Mouse (Mus musculus): ENCODE measurements around the gene Ets2. TPM values are rescaled to one million over a fixed set of nuclear protein-coding genes. Genes with fewer than 3 reads are reported as not detected.
"Not testable (repeated sequence)": the region's sequence is repeated elsewhere in the genome, so short reads cannot be mapped to it uniquely, and the experiment has no call there.

Ets2 gene
- polyA plus RNA-seq, 1 experiment: 11.2 TPM

DNA sequence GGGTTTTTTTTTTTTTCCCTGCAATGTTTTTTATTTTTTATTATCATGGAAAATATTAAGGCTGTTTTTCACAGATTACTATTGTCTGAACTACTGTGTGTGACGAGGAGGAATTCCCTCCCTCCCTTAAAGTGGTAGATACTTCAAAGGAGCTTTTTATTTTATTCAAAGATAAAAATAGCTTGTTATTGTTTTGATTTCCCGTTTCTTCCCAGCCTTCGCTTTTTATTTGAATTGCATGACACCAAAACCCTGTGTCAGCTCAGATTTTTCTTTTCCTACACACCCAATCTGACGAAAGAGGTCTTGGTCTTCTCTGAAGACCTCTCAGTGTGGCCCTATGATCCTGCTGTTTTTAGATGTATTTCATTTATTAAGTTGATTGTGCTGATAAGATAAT is 7.3 kb downstream of the Ets2 start:
- TF ChIP-seq CTCF (IDR thresholded peaks at IDR 0.05; ENCODE audit: low read depth, low read length) (no peak), POLR2A (IDR thresholded peaks at IDR 0.05; ENCODE audit: borderline replicate concordance, low read depth, low read length) (no peak)
- peaks cover 22% of the 10 kb centered on the region for H3K4me1 ChIP-seq (ENCODE audit: control insufficient read depth, insufficient read depth, low read length)
- no peak overlapping the region for H3K4me3 ChIP-seq (ENCODE audit: insufficient read depth, low read length)

DNA sequence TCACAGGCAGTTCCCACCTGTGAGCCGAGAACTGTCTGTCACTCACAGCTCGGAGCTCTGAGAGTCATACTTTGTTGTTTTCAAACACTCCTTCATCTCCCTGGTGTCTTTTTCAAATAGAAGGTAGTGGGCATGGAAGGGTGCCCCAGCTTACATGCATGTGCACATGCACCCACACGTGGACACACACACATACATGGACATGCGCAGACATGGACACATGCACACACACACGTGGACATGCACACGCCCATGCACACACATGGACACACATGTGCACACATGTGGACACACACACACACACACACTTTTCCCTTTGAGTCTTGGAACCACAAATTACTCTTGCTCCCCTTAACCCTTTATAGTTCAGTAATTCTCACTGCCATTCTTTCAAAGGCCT is 8.3 kb downstream of the Ets2 start:
- TF ChIP-seq POLR2A (IDR thresholded peaks at IDR 0.05; ENCODE audit: borderline replicate concordance, low read depth, low read length) (no peak), CTCF (IDR thresholded peaks at IDR 0.05; ENCODE audit: low read depth, low read length) (no peak)
- peaks cover 14% of the 10 kb centered on the region for H3K4me1 ChIP-seq (ENCODE audit: control insufficient read depth, insufficient read depth, low read length)
- no peak overlapping the region for H3K4me3 ChIP-seq (ENCODE audit: insufficient read depth, low read length)
- no peak overlapping the region for H3K27ac ChIP-seq (ENCODE audit: insufficient read depth, low read depth, low read length)

More for the DNA sequence above, 7.3 kb downstream of the Ets2 start:
- H3K27ac ChIP-seq (ENCODE audit: insufficient read depth, low read depth, low read length): no peak overlapping the region

DNA sequence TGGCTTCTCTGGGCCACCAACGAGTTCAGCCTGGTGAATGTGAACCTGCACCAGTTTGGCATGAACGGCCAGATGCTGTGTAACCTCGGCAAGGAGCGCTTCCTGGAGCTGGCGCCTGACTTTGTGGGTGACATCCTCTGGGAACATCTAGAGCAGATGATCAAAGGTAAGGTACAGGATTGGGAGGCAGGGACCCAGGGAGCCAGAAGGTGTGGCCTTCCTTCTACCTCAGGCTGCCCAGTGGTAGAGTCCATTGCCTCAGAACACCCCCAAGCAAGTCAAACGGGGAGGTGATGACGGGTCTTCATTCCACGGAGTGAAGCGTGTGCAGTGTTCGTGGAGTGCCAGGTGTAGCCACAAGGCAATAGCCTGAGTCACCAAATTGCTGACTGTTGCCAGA is 10.2 kb downstream of the Ets2 start:
- TF ChIP-seq CTCF (IDR thresholded peaks at IDR 0.05; ENCODE audit: low read depth, low read length) (no peak), POLR2A (IDR thresholded peaks at IDR 0.05; ENCODE audit: borderline replicate concordance, low read depth, low read length) (no peak)

DNA sequence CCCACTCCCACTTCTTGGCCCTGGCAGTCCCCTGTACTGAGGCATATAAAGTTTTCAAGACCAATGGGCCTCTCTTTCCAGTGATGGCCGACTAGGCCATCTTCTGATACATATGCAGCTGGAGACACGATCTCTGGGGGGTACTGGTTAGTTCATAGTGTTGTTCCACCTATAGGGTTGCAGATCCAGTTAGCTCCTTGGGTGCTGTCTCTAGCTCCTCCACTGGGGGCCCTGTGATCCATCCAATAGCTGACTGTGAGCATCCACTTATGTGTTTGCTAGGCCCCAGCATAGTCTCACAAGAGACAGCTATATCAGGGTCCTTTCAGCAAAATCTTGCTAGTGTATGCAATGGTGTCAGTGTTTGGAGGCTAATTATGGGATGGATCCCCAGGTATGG is 11.2 kb downstream of the Ets2 start:
- not testable (repeated sequence) for H3K4me3 ChIP-seq (ENCODE audit: insufficient read depth, low read length); H3K27ac ChIP-seq (ENCODE audit: insufficient read depth, low read depth, low read length); H3K4me1 ChIP-seq (ENCODE audit: control insufficient read depth, insufficient read depth, low read length)

More for the DNA sequence above, 10.2 kb downstream of the Ets2 start:
- Histone ChIP-seq H3K27ac (ENCODE audit: insufficient read depth, low read depth, low read length) (no peak overlapping the region), H3K4me1 (ENCODE audit: control insufficient read depth, insufficient read depth, low read length) (peaks cover 10% of the 10 kb centered on the region), H3K4me3 (ENCODE audit: insufficient read depth, low read length) (no peak overlapping the region)

DNA sequence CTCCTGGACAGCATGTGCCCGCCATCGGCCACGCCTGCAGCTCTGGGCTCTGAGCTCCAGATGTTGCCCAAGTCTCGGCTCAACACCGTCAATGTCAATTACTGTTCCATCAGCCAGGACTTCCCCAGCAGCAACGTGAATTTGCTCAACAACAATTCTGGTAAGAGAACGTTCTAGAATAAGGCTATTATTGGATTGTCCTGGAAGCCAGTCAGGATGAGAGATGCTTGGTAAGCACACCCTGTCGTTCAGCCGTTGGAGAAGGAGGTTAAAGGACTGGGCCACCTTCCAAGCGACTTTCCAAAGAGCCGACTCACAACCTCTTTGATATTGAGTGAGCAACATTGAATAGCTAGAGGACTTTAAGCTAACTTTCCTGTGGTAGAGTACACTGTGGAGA is 13.2 kb downstream of the Ets2 start:
- no peak overlapping the region for H3K4me3 ChIP-seq (ENCODE audit: insufficient read depth, low read length)
- no peaks in the 10 kb centered on the region for H3K4me1 ChIP-seq (ENCODE audit: control insufficient read depth, insufficient read depth, low read length)
- H3K27ac ChIP-seq (ENCODE audit: insufficient read depth, low read depth, low read length): no peak overlapping the region
- no peak for TF ChIP-seq POLR2A (IDR thresholded peaks at IDR 0.05; ENCODE audit: borderline replicate concordance, low read depth, low read length)
- TF ChIP-seq CTCF (IDR thresholded peaks at IDR 0.05; ENCODE audit: low read depth, low read length): no peak

DNA sequence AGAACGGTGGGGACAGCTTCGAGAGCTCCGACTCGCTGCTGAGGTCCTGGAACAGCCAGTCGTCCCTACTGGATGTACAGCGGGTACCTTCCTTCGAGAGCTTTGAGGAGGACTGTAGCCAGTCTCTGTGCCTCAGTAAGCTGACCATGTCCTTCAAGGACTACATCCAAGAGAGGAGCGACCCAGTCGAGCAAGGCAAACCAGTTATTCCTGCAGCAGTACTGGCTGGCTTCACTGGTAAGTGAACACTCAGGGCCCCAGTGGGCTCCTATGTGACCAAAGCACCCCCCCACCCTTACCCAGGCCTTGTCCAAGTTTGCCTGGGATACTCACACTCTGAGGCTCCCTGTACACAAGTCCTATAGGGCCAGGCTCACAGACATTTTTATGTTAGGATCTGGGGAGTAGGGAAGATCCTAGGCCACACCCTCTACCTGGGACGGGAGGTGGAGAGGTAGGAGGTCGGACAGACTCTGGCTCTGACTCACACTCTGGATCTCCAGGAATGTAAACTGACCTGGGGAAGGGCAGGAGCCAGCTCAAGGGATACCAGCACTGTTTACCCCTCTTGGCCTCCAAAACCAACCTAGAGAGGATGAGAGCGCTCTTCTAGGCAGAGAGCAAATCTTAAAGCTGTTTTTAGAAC is 14.3 kb downstream of the Ets2 start:
- Histone ChIP-seq H3K27ac (ENCODE audit: insufficient read depth, low read depth, low read length) (no peak overlapping the region), H3K4me3 (ENCODE audit: insufficient read depth, low read length) (no peak overlapping the region), H3K4me1 (ENCODE audit: control insufficient read depth, insufficient read depth, low read length) (no peaks in the 10 kb centered on the region)
- TF ChIP-seq CTCF (IDR thresholded peaks at IDR 0.05; ENCODE audit: low read depth, low read length) (no peak), POLR2A (IDR thresholded peaks at IDR 0.05; ENCODE audit: borderline replicate concordance, low read depth, low read length) (no peak)

DNA sequence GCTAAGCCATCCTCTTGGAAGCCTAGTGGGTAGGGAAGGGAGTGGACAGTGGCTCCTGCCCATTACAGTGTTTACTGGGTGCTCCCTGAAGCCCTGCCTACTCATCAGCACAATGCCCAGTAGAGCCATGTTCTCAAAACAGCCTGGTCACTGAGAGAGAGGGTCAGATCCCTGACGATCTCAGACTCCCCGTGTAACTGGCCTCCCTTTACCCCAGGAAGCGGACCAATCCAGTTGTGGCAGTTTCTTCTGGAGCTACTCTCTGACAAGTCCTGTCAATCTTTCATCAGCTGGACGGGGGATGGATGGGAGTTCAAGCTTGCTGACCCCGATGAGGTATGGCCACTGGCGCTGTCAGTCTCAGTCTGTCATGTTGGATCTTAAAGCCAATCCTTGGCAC is 15.8 kb downstream of the Ets2 start:
- H3K27ac ChIP-seq (ENCODE audit: insufficient read depth, low read depth, low read length): no peak overlapping the region
- no peak overlapping the region for H3K4me3 ChIP-seq (ENCODE audit: insufficient read depth, low read length)
- no peaks in the 10 kb centered on the region for H3K4me1 ChIP-seq (ENCODE audit: control insufficient read depth, insufficient read depth, low read length)
- no peak for TF ChIP-seq POLR2A (IDR thresholded peaks at IDR 0.05; ENCODE audit: borderline replicate concordance, low read depth, low read length)
- no peak for TF ChIP-seq CTCF (IDR thresholded peaks at IDR 0.05; ENCODE audit: low read depth, low read length)

DNA sequence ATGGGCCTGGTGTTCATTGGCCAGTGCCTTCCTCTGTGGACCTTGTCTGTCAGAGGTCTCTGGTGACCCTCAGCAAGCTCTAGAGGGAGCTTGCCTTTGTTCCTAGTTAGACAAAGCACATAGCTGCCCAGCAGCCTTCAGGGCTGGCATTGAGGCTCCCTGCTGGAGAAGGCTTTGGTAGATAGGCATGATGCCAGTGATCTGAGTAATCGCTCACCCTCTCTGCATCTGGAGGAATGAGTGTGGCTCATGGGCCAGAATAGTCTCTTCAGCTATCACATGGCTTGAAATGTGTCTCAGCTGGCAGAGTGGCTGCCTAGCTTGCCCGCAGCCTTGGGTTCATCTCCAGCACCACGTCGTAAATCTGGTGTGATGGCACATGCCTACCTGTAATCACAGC is 16.2 kb downstream of the Ets2 start:
- H3K4me1 ChIP-seq (ENCODE audit: control insufficient read depth, insufficient read depth, low read length): no peaks in the 10 kb centered on the region
- H3K27ac ChIP-seq (ENCODE audit: insufficient read depth, low read depth, low read length): no peak overlapping the region
- H3K4me3 ChIP-seq (ENCODE audit: insufficient read depth, low read length): no peak overlapping the region
- TF ChIP-seq POLR2A (IDR thresholded peaks at IDR 0.05; ENCODE audit: borderline replicate concordance, low read depth, low read length) (no peak), CTCF (IDR thresholded peaks at IDR 0.05; ENCODE audit: low read depth, low read length) (no peak)

DNA sequence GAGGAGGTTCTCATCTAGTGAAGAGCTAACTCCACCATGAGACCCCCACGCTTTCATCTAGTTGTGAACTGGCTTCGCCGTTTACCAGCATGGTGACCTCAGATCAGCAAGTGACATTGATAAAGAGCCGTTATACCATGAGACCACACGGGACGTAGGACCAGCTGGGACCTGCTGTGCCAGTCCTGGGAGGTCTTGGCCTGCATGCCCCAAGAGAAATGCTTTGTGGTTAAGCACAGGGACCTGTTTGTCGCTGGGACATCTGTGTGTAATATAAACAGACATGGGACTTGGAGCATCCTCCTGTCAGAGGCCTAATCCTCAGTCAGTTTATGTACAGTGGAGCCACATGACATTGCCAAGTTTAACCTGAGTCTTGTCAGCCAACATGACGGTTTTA is 18.7 kb downstream of the Ets2 start:
- Histone ChIP-seq H3K4me3 (ENCODE audit: insufficient read depth, low read length) (no peak overlapping the region), H3K4me1 (ENCODE audit: control insufficient read depth, insufficient read depth, low read length) (peaks cover 3% of the 10 kb centered on the region; the same call in 1 of the 2 replicates), H3K27ac (ENCODE audit: insufficient read depth, low read depth, low read length) (no peak overlapping the region)
- TF ChIP-seq POLR2A (IDR thresholded peaks at IDR 0.05; ENCODE audit: borderline replicate concordance, low read depth, low read length) (no peak), CTCF (IDR thresholded peaks at IDR 0.05; ENCODE audit: low read depth, low read length) (no peak)

DNA sequence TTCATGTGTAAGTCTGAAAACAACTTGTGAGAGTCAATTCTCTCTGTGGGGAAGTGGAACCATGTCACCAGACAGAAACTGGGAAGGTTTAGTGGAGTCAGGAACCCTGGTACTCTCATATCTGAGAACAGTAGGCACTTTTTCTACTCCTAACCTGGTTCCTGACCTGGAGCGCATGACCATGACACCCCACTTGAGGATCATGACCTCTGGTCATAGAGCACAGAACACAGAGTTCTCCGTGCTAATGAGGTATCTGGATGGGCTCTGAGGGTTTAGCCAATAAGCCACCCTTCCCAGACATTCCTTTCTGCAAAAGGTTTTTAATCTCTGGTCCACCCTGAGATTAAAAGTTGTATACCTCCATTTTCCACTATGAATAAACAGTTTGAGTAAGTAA is 22.4 kb downstream of the Ets2 start:
- Histone ChIP-seq H3K27ac (ENCODE audit: insufficient read depth, low read depth, low read length) (no peak overlapping the region), H3K4me1 (ENCODE audit: control insufficient read depth, insufficient read depth, low read length) (peaks cover 11% of the 10 kb centered on the region), H3K4me3 (ENCODE audit: insufficient read depth, low read length) (no peak overlapping the region)
- no peak for TF ChIP-seq POLR2A (IDR thresholded peaks at IDR 0.05; ENCODE audit: borderline replicate concordance, low read depth, low read length)
- TF ChIP-seq CTCF (IDR thresholded peaks at IDR 0.05; ENCODE audit: low read depth, low read length): no peak

DNA sequence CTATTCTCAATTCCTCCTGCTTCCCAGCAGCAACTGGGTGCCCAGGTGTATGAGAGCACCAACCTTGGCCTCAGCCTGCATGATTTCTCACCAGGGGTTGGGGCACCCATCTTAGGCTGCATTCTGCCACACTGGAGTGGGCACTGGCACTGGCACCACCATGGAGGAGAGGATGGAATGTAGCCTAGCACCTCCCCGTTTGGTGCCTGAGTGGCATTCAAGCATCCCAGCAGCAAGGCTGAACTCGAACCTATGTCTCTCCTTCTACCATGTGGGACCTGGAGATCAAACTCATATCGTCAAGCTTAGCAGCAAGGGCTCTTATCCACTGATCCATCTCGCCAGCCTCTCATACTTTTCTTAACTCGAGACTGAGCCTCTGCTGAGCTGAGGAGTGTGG is 22.9 kb downstream of the Ets2 start:
- Histone ChIP-seq H3K4me3 (ENCODE audit: insufficient read depth, low read length) (no peak overlapping the region), H3K27ac (ENCODE audit: insufficient read depth, low read depth, low read length) (no peak overlapping the region), H3K4me1 (ENCODE audit: control insufficient read depth, insufficient read depth, low read length) (peaks cover 16% of the 10 kb centered on the region)
- TF ChIP-seq POLR2A (IDR thresholded peaks at IDR 0.05; ENCODE audit: borderline replicate concordance, low read depth, low read length) (no peak), CTCF (IDR thresholded peaks at IDR 0.05; ENCODE audit: low read depth, low read length) (no peak)

Measured in bone marrow macrophage, adult 2 months (primary cell).